Mouse (Mus musculus) neural tube, embryonic 11.5 days (tissue): ENCODE results near the gene Wrnip1. TPM values are rescaled to one million over a fixed set of nuclear protein-coding genes. Genes with fewer than 3 reads are reported as not detected.
A peak's percentile ranks its signal among the peaks of the same experiment; 100 is the strongest.

Experiments used
- ATAC-seq: fragments of 200-750 bp; cut with Nextera tagmentation; 2 replicates; pipeline ENCODE4 v1.8.0; 2017; ENCODE audit warnings: moderate number of reproducible peaks, mild to moderate bottlenecking, moderate TSS enrichment, moderate library complexity; ENCODE audit not compliant: insufficient read depth, low FRiP score, low TSS enrichment
- DNase-seq: peaks from one replicate; pipeline ENCODE4 v3.0.0-alpha.2; 2015; ENCODE audit warnings: low spot score
- H3K27ac ChIP-seq: fragments of 300-500 bp; sonication (generic); 2 replicates; pipeline ENCODE4 v1.5.1; 2014; ENCODE audit warnings: low read depth, mild to moderate bottlenecking, low read length
- H3K27me3 ChIP-seq: fragments of 300-500 bp; sonication (generic); 2 replicates; pipeline ENCODE4 v1.6.1; 2014; ENCODE audit warnings: mild to moderate bottlenecking, low read length, mixed read lengths; ENCODE audit not compliant: control insufficient read depth, insufficient read depth
- H3K36me3 ChIP-seq: fragments of 300-500 bp; sonication (generic); 2 replicates; pipeline ENCODE4 v1.6.1; 2014; ENCODE audit warnings: mild to moderate bottlenecking, low read length, moderate library complexity, mixed read lengths; ENCODE audit not compliant: control insufficient read depth, insufficient read depth
- H3K4me1 ChIP-seq: fragments of 300-500 bp; sonication (generic); 2 replicates; pipeline ENCODE4 v1.6.1; 2014; ENCODE audit warnings: low read length, mixed read lengths; ENCODE audit not compliant: control insufficient read depth, insufficient read depth
- H3K4me2 ChIP-seq: fragments of 300-500 bp; sonication (generic); 2 replicates; pipeline ENCODE4 v1.6.1; 2014; ENCODE audit warnings: low read depth, mild to moderate bottlenecking, moderate library complexity
- H3K4me3 ChIP-seq: fragments of 300-500 bp; sonication (generic); 2 replicates; pipeline ENCODE4 v1.5.1; 2014; ENCODE audit warnings: low read depth, low read length
- H3K9ac ChIP-seq: fragments of 300-500 bp; sonication (generic); 2 replicates; pipeline ENCODE4 v1.6.1; 2014; ENCODE audit warnings: mild to moderate bottlenecking, low read length
- H3K9me3 ChIP-seq: fragments of 300-500 bp; sonication (generic); 2 replicates; pipeline ENCODE4 v1.6.1; 2016; ENCODE audit warnings: low read length; ENCODE audit not compliant: control insufficient read depth
- WGBS: fragments of 180-500 bp; shearing (Covaris S2); extraction: QIAGEN DNeasy Blood & Tissue Kit; methylation state at CpG from one replicate; pipeline ENCODE4 v1.1.7; 2014; 5-methylcytosine and 5-hydroxymethylcytosine counted together
- polyA plus RNA-seq: library from polyadenylated mRNA; unstranded; fragments of >200 nt; fragmentation: Nextera tagmentation; extraction: Ambion mirVana; gene quantifications from 2 replicates; pipeline ENCODE4 v1.2.1, GENCODE M21; 2014

Wrnip1 gene
- polyA plus RNA-seq, 1 experiment from 2014 or later = 18.6 TPM

- no peak for DNase-seq
These were observed 2.7 kb upstream of the Wrnip1 start for GRCm38 (mm10) chr13:32799131-32799530.

GRCm38 (mm10) chr13:32800859-32801258 lies 979 bp upstream of the Wrnip1 start:
- Histone ChIP-seq H3K9me3 (no peaks in the 10 kb centered on the region), H3K36me3 (no peaks in the 10 kb centered on the region), H3K4me1 (no peaks in the 10 kb centered on the region), H3K9ac (no peak overlapping the region), H3K4me2 (peak overlapping the region; percentile 33), H3K27ac (no peak overlapping the region), H3K4me3 (no peak overlapping the region), H3K27me3 (no peaks in the 10 kb centered on the region)
- no peak for ATAC-seq
- DNase-seq = no peak

More at GRCm38 (mm10) chr13:32799131-32799530, 2.7 kb upstream of the Wrnip1 start:
- Histone ChIP-seq H3K27ac (no peak overlapping the region), H3K4me3 (no peak overlapping the region), H3K9me3 (no peaks in the 10 kb centered on the region), H3K36me3 (no peaks in the 10 kb centered on the region), H3K9ac (no peak overlapping the region), H3K4me2 (no peak overlapping the region), H3K4me1 (no peaks in the 10 kb centered on the region), H3K27me3 (no peaks in the 10 kb centered on the region)
- ATAC-seq = no peak
- 75% methylated on average over 2 of the region's 2 CpGs for WGBS

GRCm38 (mm10) chr13:32802259-32803081 lies 632 bp downstream of the Wrnip1 start, which contains the start of gene D930007J09Rik:
D930007J09Rik (minus strand) TSS chr13:32802849.
- Histone ChIP-seq H3K27ac (peak within 1 kb of the TSS; percentile 36), H3K9ac (peak within 1 kb of the TSS; percentile 79), H3K4me1 (no peaks in the 10 kb centered on the region), H3K36me3 (peaks cover 2% of the 10 kb centered on the region; the same call in 1 of the 2 replicates), H3K4me3 (peak within 1 kb of the TSS; percentile 77), H3K4me2 (peak within 1 kb of the TSS; percentile 80), H3K9me3 (no peaks in the 10 kb centered on the region), H3K27me3 (no peaks in the 10 kb centered on the region)
- peak; percentile 58 for ATAC-seq
- DNase-seq = peak; percentile 73
- WGBS = under 1% methylated on average over 93 of the region's 95 CpGs

- H3K4me1 ChIP-seq = no peaks in the 10 kb centered on the region
- ATAC-seq (no peak), DNase-seq (no peak)
- no peaks in the 10 kb centered on the region for H3K27me3 ChIP-seq
- H3K27ac ChIP-seq = no peak overlapping the region
- H3K9me3 ChIP-seq = no peaks in the 10 kb centered on the region
- no peak overlapping the region for H3K4me3 ChIP-seq
- 64% methylated on average over 4 of the region's 4 CpGs for WGBS
- H3K4me2 ChIP-seq = peak overlapping the region; percentile 80
- H3K9ac ChIP-seq = no peak overlapping the region
- peaks cover 2% of the 10 kb centered on the region; the same call in 1 of the 2 replicates for H3K36me3 ChIP-seq
These were observed 2.0 kb downstream of the Wrnip1 start for GRCm38 (mm10) chr13:32803701-32804345.

GRCm38 (mm10) chr13:32806820-32807219 lies 5.0 kb downstream of the Wrnip1 start:
- H3K4me2 ChIP-seq = no peak overlapping the region
- H3K9me3 ChIP-seq = no peaks in the 10 kb centered on the region
- H3K27ac ChIP-seq = no peak overlapping the region
- WGBS = 81% methylated on average over 7 of the region's 7 CpGs
- DNase-seq (no peak), ATAC-seq (no peak)
- H3K4me3 ChIP-seq = no peak overlapping the region
- no peak overlapping the region for H3K9ac ChIP-seq
- H3K4me1 ChIP-seq = no peaks in the 10 kb centered on the region
- H3K36me3 ChIP-seq = peaks cover 2% of the 10 kb centered on the region; the same call in 1 of the 2 replicates
- no peaks in the 10 kb centered on the region for H3K27me3 ChIP-seq

- Histone ChIP-seq H3K9me3 (no peaks in the 10 kb centered on the region), H3K27me3 (no peaks in the 10 kb centered on the region), H3K4me3 (no peak overlapping the region), H3K9ac (no peak overlapping the region), H3K36me3 (peaks cover 2% of the 10 kb centered on the region; the same call in 1 of the 2 replicates), H3K4me1 (no peaks in the 10 kb centered on the region), H3K27ac (no peak overlapping the region), H3K4me2 (no peak overlapping the region)
- DNase-seq (no peak), ATAC-seq (no peak)
- WGBS = 79% methylated on average over 3 of the region's 3 CpGs
These were observed 5.8 kb downstream of the Wrnip1 start for GRCm38 (mm10) chr13:32807624-32808023.

GRCm38 (mm10) chr13:32819241-32819640 lies 17.4 kb downstream of the Wrnip1 start:
- ATAC-seq = no peak
- H3K27me3 ChIP-seq = no peaks in the 10 kb centered on the region
- no peak overlapping the region for H3K4me3 ChIP-seq
- H3K9me3 ChIP-seq = no peaks in the 10 kb centered on the region
- 95% methylated on average over 3 of the region's 3 CpGs for WGBS
- H3K36me3 ChIP-seq = peaks cover 6% of the 10 kb centered on the region
- H3K27ac ChIP-seq = no peak overlapping the region
- no peaks in the 10 kb centered on the region for H3K4me1 ChIP-seq
- H3K4me2 ChIP-seq = no peak overlapping the region
- H3K9ac ChIP-seq = no peak overlapping the region
- DNase-seq = no peak

- no peaks in the 10 kb centered on the region for H3K9me3 ChIP-seq
- H3K27me3 ChIP-seq = no peaks in the 10 kb centered on the region
- no peak overlapping the region for H3K4me2 ChIP-seq
- ATAC-seq (no peak), DNase-seq (no peak)
- H3K9ac ChIP-seq = no peak overlapping the region
- 94% methylated on average over 5 of the region's 5 CpGs for WGBS
- peaks cover 6% of the 10 kb centered on the region for H3K36me3 ChIP-seq
- H3K4me1 ChIP-seq = no peaks in the 10 kb centered on the region
- H3K27ac ChIP-seq = no peak overlapping the region
- H3K4me3 ChIP-seq = no peak overlapping the region
These were observed 18.1 kb downstream of the Wrnip1 start for GRCm38 (mm10) chr13:32819926-32820325.
